21 mouse cellular contexts compared by ENCODE assay signal in genomic region chr13:55021194-55021779, GRCm38 (mm10). TPM values are rescaled to one million over a fixed set of nuclear protein-coding genes. Genes with fewer than 3 reads are reported as not detected.
DNase-seq lines count a peak whose midpoint lies in the region; ATAC-seq and TF ChIP-seq lines count a peak whose summit lies in the region.
"Had no signal": no experiment of that assay in that cellular context is flagged by ENCODE, and none has a peak within 500 bp of the region (broad histone marks: within the 10 kb centered on the region; RNA-seq: fewer than 3 reads in every experiment).

Gene Hk3, minus strand, starts transcription at chr13:55021385.

- H3K4me1 ChIP-seq in cerebellum, adult 2 months (ENCODE audit: control insufficient read depth, insufficient read depth, low read length) = no peaks in the 10 kb centered on the region
- H3K4me1 ChIP-seq: embryonic facial prominence, embryonic 12.5 days; limb, embryonic 15.5 days; neural tube, embryonic 15.5 days had no signal

- no peak within 1 kb of the TSS for H3K27ac ChIP-seq in left cerebral cortex, adult 2 months
- H3K27ac ChIP-seq in cerebellum, adult 2 months (ENCODE audit: insufficient read depth, low read length) = no peak within 1 kb of the TSS
- H3K27ac ChIP-seq: embryonic facial prominence, embryonic 12.5 days; hindbrain, embryonic 10.5 days; limb, embryonic 15.5 days; neural tube, embryonic 15.5 days had no signal

- DNase-seq in heart, adult 8-10 months (ENCODE audit: low spot score) = peak; percentile 21
- no peak for DNase-seq in heart, postnatal 14 days
- peak; percentile 5 for DNase-seq in NIH3T3 (ENCODE audit: low read depth)
- no peak for DNase-seq in left cerebral cortex, adult 2 months (ENCODE audit: extremely low spot score in 1 of 2, low spot score in 2 of 2)
- no peak for DNase-seq in cerebellum, adult 2 months
- no peak for DNase-seq in left cerebral cortex, adult 9 months (ENCODE audit: low spot score in 2 of 2)
- DNase-seq: adrenal gland, postnatal 36 days; B cell, adult 2 months; cerebellum, adult 9-10 months; gastrocnemius, postnatal 36 days; kidney, postnatal 25 days; midbrain, embryonic 14.5 days; right cerebral cortex, adult 18-20 months; thymus, postnatal 25 days had no signal

- WGBS in cerebellum, adult 2 months = 87% methylated on average over 13 of the region's 13 CpGs

- no peak for TF ChIP-seq POLR2A in cerebellum, adult 2 months (IDR thresholded peaks at IDR 0.05; ENCODE audit: borderline replicate concordance, insufficient read depth, low read length)

- no peaks in the 10 kb centered on the region for H3K27me3 ChIP-seq in cerebellum, adult 2 months (ENCODE audit: control insufficient read depth, insufficient read depth, low read length)
- H3K27me3 ChIP-seq: embryonic facial prominence, embryonic 12.5 days; limb, embryonic 15.5 days; neural tube, embryonic 15.5 days had no signal

- peak; percentile 33 to 34 for ATAC-seq in hematopoietic stem cell, adult 5-6 weeks (replicated peaks in 1 of 2; ENCODE audit: insufficient read depth in 1 of 2, low FRiP score in 2 of 2, low TSS enrichment in 1 of 2, low read depth in 1 of 2, poor library complexity in 2 of 2, severe bottlenecking in 2 of 2)
- peak; percentile 65 for ATAC-seq in megakaryocyte, adult 5-6 weeks (ENCODE audit: poor library complexity, severe bottlenecking)
- ATAC-seq: intestine, embryonic 16.5 days had no signal

- no peak for TF ChIP-seq CTCF in left cerebral cortex, adult 2 months (IDR thresholded peaks at IDR 0.05)
- TF ChIP-seq CTCF in cerebellum, adult 2 months (IDR thresholded peaks at IDR 0.05; ENCODE audit: borderline replicate concordance, insufficient read depth, low read depth, low read length) = no peak

- intact Hi-C loops in heart, postnatal 14 days (cut with DNase I) = no loop called here
- intact Hi-C loops in left cerebral cortex, adult 2 months (cut with DNase I) = no loop called here

- H3K4me3 ChIP-seq in left cerebral cortex, adult 2 months = no peak within 1 kb of the TSS
- H3K4me3 ChIP-seq in cerebellum, adult 2 months (replicated peaks; ENCODE audit: insufficient read depth, low read depth, low read length) = no peak within 1 kb of the TSS
- H3K4me3 ChIP-seq: embryonic facial prominence, embryonic 12.5 days; hindbrain, embryonic 10.5 days; limb, embryonic 15.5 days; neural tube, embryonic 15.5 days had no signal

RNA-seq across cellular contexts. Expression of gene Hk3, which starts in this region (rescaled TPM):
- 1 to 10 TPM in 1 of 4 experiments, under 1 TPM in 3; 0.83 to 1.1 (median 0.85) TPM for total RNA-seq in heart, adult 8-10 months (2022)
- total RNA-seq in heart, postnatal 14 days (2021) = under 1 TPM; 0.61 to 0.74 TPM
- 32.0 and 64.9 TPM in 2 replicates for total RNA-seq in hematopoietic stem cell, adult 5-6 weeks (2017)
- total RNA-seq in megakaryocyte, adult 5-6 weeks (2015) = 37.9 and 43.1 TPM in 2 replicates
- 99.2 and 109 TPM in 2 replicates for total RNA-seq in megakaryocyte, adult 5-6 weeks (2017)
- 1 to 10 TPM; 1.2 to 1.3 TPM for total RNA-seq in left cerebral cortex, adult 2 months (2021)
- 0.67 and 0.74 TPM in 2 replicates for polyA plus RNA-seq in cerebellum, adult 2 months (2012; rRNA removed)

Comparison
In these comparisons a context has a peak if more than half of its experiments do, and no peak if none do; other contexts are left out.
1. RNA of gene Hk3 (total RNA-seq): 37.9 to 109 TPM in megakaryocyte, adult 5-6 weeks and 32.0 to 64.9 TPM in hematopoietic stem cell, adult 5-6 weeks; 1.2 to 1.3 TPM in left cerebral cortex, adult 2 months, 0.83 to 1.1 TPM in heart, adult 8-10 months and 0.61 to 0.74 TPM in heart, postnatal 14 days; every median in the first group is over 10 times any median in the second.
2. DNase-seq: peak in heart, adult 8-10 months (single experiment) and NIH3T3 (single experiment); none in heart, postnatal 14 days (0 of 2), left cerebral cortex, adult 2 months (0 of 2), cerebellum, adult 2 months (0 of 2) and left cerebral cortex, adult 9 months (0 of 2).